Mouse (Mus musculus) bone marrow macrophage, adult 2 months (primary cell): Measurements from ENCODE around the gene 2310030G06Rik. TPM values are rescaled to one million over a fixed set of nuclear protein-coding genes. Genes with fewer than 3 reads are reported as not detected.

Experiments used
- H3K27ac ChIP-seq: 2 replicates; pipeline ENCODE4 v1.5.1; 2012; ENCODE audit warnings: low read depth, low read length; ENCODE audit not compliant: insufficient read depth
- H3K4me1 ChIP-seq: 2 replicates; pipeline ENCODE4 v1.6.1; 2012; ENCODE audit warnings: low read length; ENCODE audit not compliant: control insufficient read depth, insufficient read depth
- H3K4me3 ChIP-seq: 2 replicates; pipeline ENCODE4 v1.5.1; 2012; ENCODE audit warnings: mild to moderate bottlenecking, low read length, moderate library complexity; ENCODE audit not compliant: insufficient read depth
- CTCF ChIP-seq: IDR thresholded peaks from 2 replicates; pipeline ENCODE4 v1.5.1; 2012; ENCODE audit warnings: low read depth, mild to moderate bottlenecking, low read length, moderate library complexity
- POLR2A ChIP-seq: IDR thresholded peaks from 2 replicates; pipeline ENCODE4 v1.6.1; 2012; ENCODE audit warnings: mild to moderate bottlenecking, low read depth, low read length, borderline replicate concordance
- polyA plus RNA-seq: library from polyadenylated mRNA; stranded (reverse); fragments of >200 nt; gene quantifications from 2 replicates; pipeline ENCODE4 v1.2.4, GENCODE M21; 2012; ENCODE audit not compliant: missing spikeins, insufficient read depth, insufficient read length

2310030G06Rik gene
- polyA plus RNA-seq, 1 experiment = not detected

- Histone ChIP-seq H3K27ac (no peak overlapping the region), H3K4me1 (no peaks in the 10 kb centered on the region), H3K4me3 (no peak overlapping the region)
- TF ChIP-seq POLR2A = no peak
- no peak for TF ChIP-seq CTCF
These were observed 53.4 kb downstream of the 2310030G06Rik start for GRCm38 (mm10) chr9:50692626-50693580.

Other genes starting within 250 kb of the 2310030G06Rik start
- 52.3 and 63.5 TPM in 2 replicates for gene Pts, start 217.8 kb downstream of the 2310030G06Rik start, polyA plus RNA-seq
- gene Il18, start 191.7 kb downstream of the 2310030G06Rik start, polyA plus RNA-seq = 27.7 and 33.7 TPM in 2 replicates
- gene Bco2, start 191.4 kb downstream of the 2310030G06Rik start, polyA plus RNA-seq = 3.4 and 5.0 TPM in 2 replicates
- gene Tex12, start 185.2 kb downstream of the 2310030G06Rik start, polyA plus RNA-seq = not detected in 2 replicates
- gene Sdhd, start 142.7 kb downstream of the 2310030G06Rik start, polyA plus RNA-seq = 133 and 155 TPM in 2 replicates
- 56.0 and 61.1 TPM in 2 replicates for gene Timm8b, start 142.6 kb downstream of the 2310030G06Rik start, polyA plus RNA-seq
- 0.55 TPM in 1 of 2 replicates, not detected in the other for gene Pih1d2, start 129.2 kb downstream of the 2310030G06Rik start, polyA plus RNA-seq
- gene Nkapd1, start 129.1 kb downstream of the 2310030G06Rik start, polyA plus RNA-seq = 14.4 and 19.0 TPM in 2 replicates
- gene Dlat, start 86.8 kb downstream of the 2310030G06Rik start, polyA plus RNA-seq = 29.3 and 32.1 TPM in 2 replicates
- not detected in 2 replicates for gene Dixdc1, start 7.0 kb downstream of the 2310030G06Rik start, polyA plus RNA-seq
- gene Cryab, start 4.8 kb upstream of the 2310030G06Rik start, polyA plus RNA-seq = 2.4 and 3.0 TPM in 2 replicates
- gene Hspb2, start 5.8 kb upstream of the 2310030G06Rik start, polyA plus RNA-seq = not detected in 2 replicates
- 9.3 and 9.5 TPM in 2 replicates for gene Fdxacb1, start 21.7 kb upstream of the 2310030G06Rik start, polyA plus RNA-seq
- 17.7 and 20.0 TPM in 2 replicates for gene Alg9, start 28.5 kb upstream of the 2310030G06Rik start, polyA plus RNA-seq
- gene 1110032A03Rik, start 29.0 kb upstream of the 2310030G06Rik start, polyA plus RNA-seq = 47.7 and 48.7 TPM in 2 replicates
- gene Ppp2r1b, start 98.8 kb upstream of the 2310030G06Rik start, polyA plus RNA-seq = 13.5 and 16.2 TPM in 2 replicates